Comparison of ENCODE assay signal across 8 mouse cellular contexts in the genomic region with DNA sequence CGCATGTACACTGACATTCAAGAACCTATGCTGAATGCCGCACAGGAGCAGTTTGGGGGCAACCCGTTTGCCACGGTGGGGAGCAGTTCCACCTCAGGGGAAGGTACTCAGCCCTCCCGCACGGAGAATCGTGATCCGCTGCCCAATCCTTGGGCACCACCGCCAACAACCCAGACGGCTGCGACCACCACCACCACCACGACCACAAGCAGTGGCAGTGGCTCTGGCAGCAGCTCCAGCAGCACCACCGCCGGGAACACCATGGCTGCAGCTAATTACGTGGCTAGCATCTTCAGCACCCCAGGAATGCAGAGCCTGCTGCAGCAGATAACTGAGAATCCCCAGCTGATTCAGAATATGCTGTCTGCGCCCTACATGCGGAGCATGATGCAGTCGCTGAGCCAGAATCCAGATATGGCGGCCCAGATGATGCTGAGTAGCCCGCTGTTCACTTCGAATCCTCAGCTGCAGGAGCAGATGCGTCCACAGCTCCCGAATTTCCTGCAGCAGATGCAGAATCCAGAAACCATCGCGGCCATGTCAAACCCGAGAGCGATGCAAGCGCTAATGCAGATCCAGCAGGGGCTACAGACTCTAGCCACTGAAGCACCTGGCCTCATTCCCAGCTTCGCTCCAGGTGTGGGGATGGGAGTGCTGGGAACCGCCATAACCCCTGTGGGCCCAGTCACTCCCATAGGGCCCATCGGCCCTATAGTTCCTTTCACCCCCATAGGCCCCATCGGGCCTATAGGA. TPM values are rescaled to one million over a fixed set of nuclear protein-coding genes. Genes with fewer than 3 reads are reported as not detected.
DNase-seq lines count a peak whose midpoint lies in the region; ATAC-seq lines count a peak whose summit lies in the region.

No protein-coding gene starts in this region.

- no peaks in the 10 kb centered on the region; the same call in 1 of the 2 replicates for H3K9me3 ChIP-seq in embryonic facial prominence, embryonic 14.5 days (ENCODE audit: control insufficient read depth, low read length)
- 0 out of 2 replicates have a peak, but pooled peaks cover 9% of the 10 kb centered on the region for H3K9me3 ChIP-seq in hindbrain, embryonic 10.5 days

- WGBS in embryonic facial prominence, embryonic 14.5 days, result 30% methylated on average over 28 of the region's 32 CpGs
- 26% methylated on average over 32 of the region's 32 CpGs for WGBS in hindbrain, embryonic 10.5 days

- H3K36me3 ChIP-seq in embryonic facial prominence, embryonic 14.5 days (ENCODE audit: control insufficient read depth, insufficient read depth, low read length), result no peaks in the 10 kb centered on the region; the same call in 1 of the 2 replicates
- peaks cover 10% of the 10 kb centered on the region for H3K36me3 ChIP-seq in hindbrain, embryonic 10.5 days

- DNase-seq in cerebellum, adult 11 months, result peak; percentile 25
- DNase-seq in MN1 (ENCODE audit: low spot score), result peak; percentile 22
- DNase-seq in embryonic facial prominence, embryonic 14.5 days (ENCODE audit: low spot score), result peak; percentile 3
- DNase-seq in hindbrain, embryonic 10.5 days (ENCODE audit: low spot score), result peak; percentile 26
- DNase-seq in left cerebral cortex, postnatal 4 days, result peak; percentile 12
- peak; percentile 45 for DNase-seq in neural tube, embryonic 10.5 days (ENCODE audit: extremely low spot score, low spot score)

- peak overlapping the region; percentile 58 for H3K4me3 ChIP-seq in embryonic facial prominence, embryonic 14.5 days (ENCODE audit: low read depth, low read length)
- H3K4me3 ChIP-seq in hindbrain, embryonic 10.5 days, result peak overlapping the region; percentile 68

- peak overlapping the region; percentile 77 for H3K4me2 ChIP-seq in embryonic facial prominence, embryonic 14.5 days (ENCODE audit: low read depth, low read length)

- H3K27me3 ChIP-seq in embryonic facial prominence, embryonic 14.5 days (replicated peaks; ENCODE audit: control insufficient read depth, insufficient read depth, low read length), result no peaks in the 10 kb centered on the region
- no peaks in the 10 kb centered on the region for H3K27me3 ChIP-seq in hindbrain, embryonic 10.5 days (ENCODE audit: insufficient read depth, poor library complexity, severe bottlenecking)

- H3K4me1 ChIP-seq in embryonic facial prominence, embryonic 14.5 days (ENCODE audit: control insufficient read depth, insufficient read depth, low read length), result no peaks in the 10 kb centered on the region
- H3K4me1 ChIP-seq in hindbrain, embryonic 10.5 days (replicated peaks), result peaks cover 12% of the 10 kb centered on the region; the same call in 1 of the 2 replicates

- H3K9ac ChIP-seq in embryonic facial prominence, embryonic 14.5 days (ENCODE audit: low read depth, low read length), result peak overlapping the region; percentile 79

- intact Hi-C loops in left cerebral cortex, postnatal 4 days (cut with DNase I), result loop anchor here (5.0 kb wide), 1 partner anchor 107 kb away; no protein-coding TSS in a partner anchor

- H3K27ac ChIP-seq in embryonic facial prominence, embryonic 14.5 days (replicated peaks; ENCODE audit: low read depth, low read length), result peak overlapping the region; percentile 94; the same call in 1 of the 2 replicates
- peak overlapping the region; percentile 95 for H3K27ac ChIP-seq in hindbrain, embryonic 10.5 days

- no peak for ATAC-seq in cerebellum, adult (ENCODE audit: insufficient number of reproducible peaks, low FRiP score, low TSS enrichment)
- no peak for ATAC-seq in embryonic facial prominence, embryonic 14.5 days (ENCODE audit: low read depth)
- ATAC-seq in megakaryocyte-erythroid progenitor cell, adult 5-6 weeks (replicated peaks; ENCODE audit: low FRiP score, low TSS enrichment, poor library complexity, severe bottlenecking), result no peak

RNA-seq across cellular contexts. Expression of gene Ubqln2, which starts 1.4 kb away (rescaled TPM):
- 26.5 and 28.0 TPM in 2 replicates for polyA plus RNA-seq in embryonic facial prominence, embryonic 14.5 days (2014; fragmentation: Nextera tagmentation; extraction: Ambion mirVana)
- 35.4 and 38.4 TPM in 2 replicates for polyA plus RNA-seq in hindbrain, embryonic 10.5 days (2016; fragmentation: Nextera tagmentation; extraction: Ambion mirVana)
- 100 to 1,000 TPM; 223 to 236 TPM for total RNA-seq in left cerebral cortex, postnatal 4 days (2021)
- total RNA-seq in megakaryocyte-erythroid progenitor cell, adult 5-6 weeks (2014; fragmentation: Nextera tagmentation), result 18.7 and 20.5 TPM in 2 replicates
- 4.9 and 7.0 TPM in 2 replicates for total RNA-seq in megakaryocyte-erythroid progenitor cell, adult 5-6 weeks (2017)

RNA-seq across cellular contexts. Expression of gene Cypt3, which starts 58.9 kb away (rescaled TPM):
- not detected in 2 replicates for polyA plus RNA-seq in embryonic facial prominence, embryonic 14.5 days (2014; fragmentation: Nextera tagmentation; extraction: Ambion mirVana)
- 0.26 TPM in 1 of 2 replicates, not detected in the other for polyA plus RNA-seq in hindbrain, embryonic 10.5 days (2016; fragmentation: Nextera tagmentation; extraction: Ambion mirVana)
- total RNA-seq in left cerebral cortex, postnatal 4 days (2021), result not detected
- not detected in 2 replicates for total RNA-seq in megakaryocyte-erythroid progenitor cell, adult 5-6 weeks (2014; fragmentation: Nextera tagmentation)
- total RNA-seq in megakaryocyte-erythroid progenitor cell, adult 5-6 weeks (2017), result not detected in 2 replicates

Comparison
In these comparisons a context has a peak if more than half of its experiments do, and no peak if none do; other contexts are left out.
1. RNA of gene Ubqln2, which starts 1.4 kb away (total RNA-seq): 223 to 236 TPM in left cerebral cortex, postnatal 4 days; 4.9 to 20.5 TPM in megakaryocyte-erythroid progenitor cell, adult 5-6 weeks; every median in the first group is over 10 times any median in the second.
2. Peak in every context shown above with its lines, with median percentiles within 50 percentile points of each other: DNase-seq.